Mouse (Mus musculus): ENCODE measurements around the gene Mthfd1l. TPM values are rescaled to one million over a fixed set of nuclear protein-coding genes. Genes with fewer than 3 reads are reported as not detected.

Gene Mthfd1l
- polyA plus RNA-seq, 1 experiment from 2014 or later: 23.9 TPM

DNA sequence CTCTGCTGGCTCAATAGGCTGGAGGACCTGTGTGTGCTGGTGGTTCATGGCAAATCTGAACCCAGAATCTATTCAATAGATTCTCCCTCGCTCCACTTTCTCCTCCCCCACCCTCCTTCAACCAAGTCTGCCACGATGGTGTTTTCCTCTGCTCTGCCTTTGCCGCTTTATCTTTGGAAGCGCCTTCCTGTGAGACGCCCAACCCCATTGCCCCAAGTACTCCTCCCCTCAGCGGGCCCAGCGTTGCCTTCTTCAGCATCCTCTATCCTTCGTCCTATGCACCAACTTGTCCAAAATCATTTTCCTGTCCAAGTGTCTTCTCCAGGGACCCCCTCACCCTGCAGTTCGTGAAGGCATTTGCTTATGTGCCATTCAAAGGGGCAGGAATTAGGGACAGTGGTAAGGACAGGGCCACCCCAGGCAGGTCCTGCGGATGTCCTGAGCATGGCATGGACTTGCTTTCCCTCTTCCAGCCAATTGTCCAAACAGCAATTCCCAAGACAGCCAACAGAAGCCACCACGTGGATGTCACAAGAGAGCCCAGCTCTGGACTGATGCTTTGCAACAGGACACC is 157.2 kb downstream of the Mthfd1l start:
- 84% methylated on average over 11 of the region's 11 CpGs for WGBS
- H3K36me3 ChIP-seq (ENCODE audit: control insufficient read depth, insufficient read depth, low read length): no peaks in the 10 kb centered on the region
- H3K9me3 ChIP-seq (ENCODE audit: control insufficient read depth, low read length): no peaks in the 10 kb centered on the region
- ATAC-seq (replicated peaks; ENCODE audit: low FRiP score, low TSS enrichment, low read depth) (no peak), DNase-seq (ENCODE audit: low spot score) (no peak)
- no peak overlapping the region for H3K27ac ChIP-seq (ENCODE audit: low read depth)
- H3K4me2 ChIP-seq (ENCODE audit: low read length): no peak overlapping the region
- no peak overlapping the region for H3K4me3 ChIP-seq (ENCODE audit: low read depth, low read length)
- peaks cover 11% of the 10 kb centered on the region; the same call in 1 of the 2 replicates for H3K4me1 ChIP-seq (replicated peaks; ENCODE audit: control insufficient read depth, insufficient read depth, low read length)
- H3K9ac ChIP-seq (ENCODE audit: low read length): no peak overlapping the region
- no peaks in the 10 kb centered on the region for H3K27me3 ChIP-seq (replicated peaks; ENCODE audit: control insufficient read depth, insufficient read depth, low read length)

DNA sequence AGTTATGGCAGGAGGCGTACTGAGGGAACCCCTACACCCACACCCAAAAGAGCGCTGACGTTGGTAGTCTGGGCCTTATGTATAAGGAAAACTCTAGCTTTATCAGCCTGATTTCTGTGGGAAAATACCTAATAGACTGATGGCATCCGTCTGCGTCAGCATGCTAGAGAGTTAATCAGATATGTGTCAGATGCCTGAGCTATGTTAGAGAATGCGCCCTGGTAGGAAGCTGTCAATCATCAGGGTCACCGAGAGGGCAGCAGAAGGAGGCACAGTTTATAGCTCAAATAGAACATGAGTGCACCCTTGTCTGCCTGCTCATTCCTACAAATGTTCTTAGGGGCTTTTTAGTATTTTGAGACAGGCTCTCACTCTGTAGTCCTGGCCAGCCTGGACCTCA is 159.8 kb downstream of the Mthfd1l start:
- H3K27ac ChIP-seq (ENCODE audit: low read depth): no peak overlapping the region
- H3K4me2 ChIP-seq (ENCODE audit: low read length): no peak overlapping the region
- 46% methylated on average over 7 of the region's 7 CpGs for WGBS
- ATAC-seq (replicated peaks; ENCODE audit: low FRiP score, low TSS enrichment, low read depth) (no peak), DNase-seq (ENCODE audit: low spot score) (no peak)
- H3K36me3 ChIP-seq (ENCODE audit: control insufficient read depth, insufficient read depth, low read length): no peaks in the 10 kb centered on the region
- H3K4me1 ChIP-seq (replicated peaks; ENCODE audit: control insufficient read depth, insufficient read depth, low read length): no peaks in the 10 kb centered on the region; the same call in 1 of the 2 replicates
- no peaks in the 10 kb centered on the region for H3K9me3 ChIP-seq (ENCODE audit: control insufficient read depth, low read length)
- H3K9ac ChIP-seq (ENCODE audit: low read length): no peak overlapping the region
- no peak overlapping the region for H3K4me3 ChIP-seq (ENCODE audit: low read depth, low read length)
- H3K27me3 ChIP-seq (replicated peaks; ENCODE audit: control insufficient read depth, insufficient read depth, low read length): no peaks in the 10 kb centered on the region

DNA sequence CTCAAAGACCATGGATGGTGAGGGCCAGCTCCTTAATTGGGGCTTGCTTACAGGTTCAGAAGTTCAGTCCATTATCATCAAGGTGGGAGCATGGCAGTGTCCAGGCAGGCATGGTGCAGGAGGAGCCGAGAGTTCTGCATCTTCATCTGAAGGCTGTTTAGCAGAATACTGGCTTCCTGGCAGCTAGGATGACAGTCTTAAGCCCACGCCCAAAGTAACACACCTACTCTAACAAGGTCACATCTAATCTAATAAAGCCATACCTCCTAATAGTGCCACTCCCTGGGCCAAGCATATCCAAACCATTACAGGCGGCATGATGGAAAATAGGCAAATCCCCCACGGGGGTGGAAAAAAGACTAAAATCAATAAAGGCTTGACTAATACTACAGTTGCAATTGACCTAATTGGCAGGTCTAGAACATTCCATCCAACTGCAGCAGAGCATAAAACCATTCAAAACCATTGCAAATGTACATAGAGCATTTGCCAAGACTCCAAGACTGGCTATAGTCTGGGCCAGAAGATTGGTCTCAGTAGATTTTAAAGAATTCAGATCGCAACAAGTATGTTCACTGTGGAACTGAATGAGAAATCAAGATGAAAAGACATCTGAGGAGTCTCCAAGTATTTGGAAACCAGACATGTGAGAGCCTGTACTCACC is 162.3 kb downstream of the Mthfd1l start:
- H3K4me1 ChIP-seq (replicated peaks; ENCODE audit: control insufficient read depth, insufficient read depth, low read length): no peaks in the 10 kb centered on the region
- H3K4me3 ChIP-seq (ENCODE audit: low read depth, low read length): no peak overlapping the region
- WGBS: 91% methylated on average over 5 of the region's 5 CpGs
- no peak overlapping the region for H3K9ac ChIP-seq (ENCODE audit: low read length)
- H3K36me3 ChIP-seq (ENCODE audit: control insufficient read depth, insufficient read depth, low read length): no peaks in the 10 kb centered on the region
- H3K9me3 ChIP-seq (ENCODE audit: control insufficient read depth, low read length): no peaks in the 10 kb centered on the region
- H3K27ac ChIP-seq (ENCODE audit: low read depth): no peak overlapping the region
- no peak overlapping the region for H3K4me2 ChIP-seq (ENCODE audit: low read length)
- DNase-seq (ENCODE audit: low spot score): no peak
- no peak for ATAC-seq (replicated peaks; ENCODE audit: low FRiP score, low TSS enrichment, low read depth)
- no peaks in the 10 kb centered on the region for H3K27me3 ChIP-seq (replicated peaks; ENCODE audit: control insufficient read depth, insufficient read depth, low read length)

DNA sequence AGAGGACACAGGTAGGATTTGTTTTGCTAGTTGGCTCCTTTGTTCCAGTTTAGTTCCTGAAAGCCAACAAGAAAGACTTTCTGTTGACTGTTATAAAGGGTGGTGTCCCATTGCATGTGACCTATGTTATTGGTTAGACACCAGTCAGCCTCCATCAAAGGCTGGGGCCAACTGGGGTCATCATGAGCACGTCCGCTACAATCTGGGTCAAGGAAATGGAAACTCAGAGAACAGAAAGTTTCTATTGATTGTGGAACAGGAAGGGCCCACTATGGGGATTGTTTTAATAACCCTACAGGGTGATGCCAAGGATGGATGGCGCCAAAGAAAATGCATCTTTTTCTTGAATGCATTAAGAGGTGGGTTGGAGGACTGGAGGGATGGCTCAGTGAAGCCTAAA is 166.6 kb downstream of the Mthfd1l start:
- H3K4me2 ChIP-seq (ENCODE audit: low read length): no peak overlapping the region
- no peak for DNase-seq (ENCODE audit: low spot score)
- no peaks in the 10 kb centered on the region for H3K27me3 ChIP-seq (replicated peaks; ENCODE audit: control insufficient read depth, insufficient read depth, low read length)
- no peaks in the 10 kb centered on the region for H3K9me3 ChIP-seq (ENCODE audit: control insufficient read depth, low read length)
- H3K4me1 ChIP-seq (replicated peaks; ENCODE audit: control insufficient read depth, insufficient read depth, low read length): no peaks in the 10 kb centered on the region
- WGBS: 89% methylated on average over 3 of the region's 3 CpGs
- H3K27ac ChIP-seq (ENCODE audit: low read depth): no peak overlapping the region
- ATAC-seq (replicated peaks; ENCODE audit: low FRiP score, low TSS enrichment, low read depth): no peak
- H3K9ac ChIP-seq (ENCODE audit: low read length): no peak overlapping the region
- H3K36me3 ChIP-seq (ENCODE audit: control insufficient read depth, insufficient read depth, low read length): no peaks in the 10 kb centered on the region
- no peak overlapping the region for H3K4me3 ChIP-seq (ENCODE audit: low read depth, low read length)

DNA sequence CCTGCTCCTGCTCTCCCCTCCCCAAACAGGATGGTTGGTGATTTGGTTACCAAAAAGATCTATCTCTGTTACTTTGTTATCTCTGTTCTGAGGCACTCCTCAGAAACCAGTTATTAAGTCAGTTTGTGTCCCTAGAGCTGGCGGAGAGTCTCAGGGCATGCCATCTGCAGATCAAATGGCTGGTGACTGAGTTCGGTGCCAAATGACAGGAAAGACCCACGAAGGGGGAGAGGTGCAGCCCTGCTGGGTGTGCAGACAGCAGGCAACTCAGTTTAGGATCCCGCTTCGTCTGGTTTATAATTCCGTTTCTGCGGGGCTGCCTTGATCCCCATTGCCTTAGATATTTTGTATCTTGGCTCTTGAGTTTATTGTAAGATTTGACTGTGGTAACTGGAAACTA is 168.8 kb downstream of the Mthfd1l start:
- Histone ChIP-seq H3K27ac (ENCODE audit: low read depth) (no peak overlapping the region), H3K9me3 (ENCODE audit: control insufficient read depth, low read length) (no peaks in the 10 kb centered on the region), H3K27me3 (replicated peaks; ENCODE audit: control insufficient read depth, insufficient read depth, low read length) (no peaks in the 10 kb centered on the region), H3K36me3 (ENCODE audit: control insufficient read depth, insufficient read depth, low read length) (no peaks in the 10 kb centered on the region), H3K9ac (ENCODE audit: low read length) (no peak overlapping the region), H3K4me3 (ENCODE audit: low read depth, low read length) (no peak overlapping the region), H3K4me1 (replicated peaks; ENCODE audit: control insufficient read depth, insufficient read depth, low read length) (peaks cover 3% of the 10 kb centered on the region; the same call in 1 of the 2 replicates), H3K4me2 (ENCODE audit: low read length) (no peak overlapping the region)
- ATAC-seq (replicated peaks; ENCODE audit: low FRiP score, low TSS enrichment, low read depth) (no peak), DNase-seq (ENCODE audit: low spot score) (no peak)
- 81% methylated on average over 7 of the region's 7 CpGs for WGBS

DNA sequence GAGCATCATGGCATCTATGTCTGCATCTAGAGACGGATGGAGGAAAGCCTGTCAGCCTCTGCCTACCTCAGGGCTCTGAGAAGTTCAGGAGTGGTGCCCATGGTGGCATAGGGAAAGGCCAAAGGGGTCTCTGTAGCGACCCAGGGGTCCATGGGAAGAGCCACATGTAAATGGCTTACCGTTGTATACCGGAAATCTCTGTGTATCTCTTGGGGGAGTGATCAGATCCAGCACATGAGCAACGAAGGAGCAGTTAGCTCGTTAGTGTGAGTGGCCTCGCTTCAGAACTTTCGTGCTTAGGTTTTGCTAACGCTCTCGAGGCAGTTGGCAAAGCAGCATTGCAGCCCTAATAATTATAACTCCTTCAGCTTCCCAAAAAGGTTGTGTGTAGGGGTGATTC is 169.9 kb downstream of the Mthfd1l start:
- Histone ChIP-seq H3K9ac (ENCODE audit: low read length) (no peak overlapping the region), H3K27ac (ENCODE audit: low read depth) (no peak overlapping the region), H3K4me1 (replicated peaks; ENCODE audit: control insufficient read depth, insufficient read depth, low read length) (peaks cover 3% of the 10 kb centered on the region; the same call in 1 of the 2 replicates), H3K4me3 (ENCODE audit: low read depth, low read length) (no peak overlapping the region), H3K9me3 (ENCODE audit: control insufficient read depth, low read length) (no peaks in the 10 kb centered on the region), H3K36me3 (ENCODE audit: control insufficient read depth, insufficient read depth, low read length) (no peaks in the 10 kb centered on the region), H3K4me2 (ENCODE audit: low read length) (no peak overlapping the region), H3K27me3 (replicated peaks; ENCODE audit: control insufficient read depth, insufficient read depth, low read length) (no peaks in the 10 kb centered on the region)
- DNase-seq (ENCODE audit: low spot score) (no peak), ATAC-seq (replicated peaks; ENCODE audit: low FRiP score, low TSS enrichment, low read depth) (no peak)
- WGBS: 86% methylated on average over 10 of the region's 10 CpGs

DNA sequence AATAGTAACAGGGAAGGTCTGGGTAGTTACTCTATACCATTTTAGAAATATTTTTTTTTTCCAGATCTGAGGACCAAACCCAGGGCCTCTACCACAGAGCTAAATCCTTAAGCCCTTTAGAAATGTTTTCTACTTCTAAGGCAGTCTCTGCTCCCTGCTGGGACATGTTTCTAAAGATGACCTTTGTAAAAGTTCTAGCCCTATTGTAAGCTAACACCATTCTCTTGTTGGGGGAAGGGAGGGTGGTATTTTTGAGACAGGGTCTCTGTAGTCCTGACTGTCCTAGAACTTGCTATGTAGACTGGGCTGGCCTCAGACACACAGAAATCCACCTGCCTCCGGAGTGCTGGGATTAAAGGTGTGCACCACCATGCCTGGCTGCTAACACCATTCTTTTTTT is 170.5 kb downstream of the Mthfd1l start:
- DNase-seq (ENCODE audit: low spot score): no peak
- H3K27ac ChIP-seq (ENCODE audit: low read depth): no peak overlapping the region
- no peak overlapping the region for H3K9ac ChIP-seq (ENCODE audit: low read length)
- WGBS: 78% methylated on average over 1 of the region's 1 CpGs
- H3K4me2 ChIP-seq (ENCODE audit: low read length): no peak overlapping the region
- ATAC-seq (replicated peaks; ENCODE audit: low FRiP score, low TSS enrichment, low read depth): no peak
- no peaks in the 10 kb centered on the region for H3K36me3 ChIP-seq (ENCODE audit: control insufficient read depth, insufficient read depth, low read length)
- peaks cover 3% of the 10 kb centered on the region; the same call in 1 of the 2 replicates for H3K4me1 ChIP-seq (replicated peaks; ENCODE audit: control insufficient read depth, insufficient read depth, low read length)
- no peak overlapping the region for H3K4me3 ChIP-seq (ENCODE audit: low read depth, low read length)
- H3K27me3 ChIP-seq (replicated peaks; ENCODE audit: control insufficient read depth, insufficient read depth, low read length): no peaks in the 10 kb centered on the region
- H3K9me3 ChIP-seq (ENCODE audit: control insufficient read depth, low read length): no peaks in the 10 kb centered on the region

DNA sequence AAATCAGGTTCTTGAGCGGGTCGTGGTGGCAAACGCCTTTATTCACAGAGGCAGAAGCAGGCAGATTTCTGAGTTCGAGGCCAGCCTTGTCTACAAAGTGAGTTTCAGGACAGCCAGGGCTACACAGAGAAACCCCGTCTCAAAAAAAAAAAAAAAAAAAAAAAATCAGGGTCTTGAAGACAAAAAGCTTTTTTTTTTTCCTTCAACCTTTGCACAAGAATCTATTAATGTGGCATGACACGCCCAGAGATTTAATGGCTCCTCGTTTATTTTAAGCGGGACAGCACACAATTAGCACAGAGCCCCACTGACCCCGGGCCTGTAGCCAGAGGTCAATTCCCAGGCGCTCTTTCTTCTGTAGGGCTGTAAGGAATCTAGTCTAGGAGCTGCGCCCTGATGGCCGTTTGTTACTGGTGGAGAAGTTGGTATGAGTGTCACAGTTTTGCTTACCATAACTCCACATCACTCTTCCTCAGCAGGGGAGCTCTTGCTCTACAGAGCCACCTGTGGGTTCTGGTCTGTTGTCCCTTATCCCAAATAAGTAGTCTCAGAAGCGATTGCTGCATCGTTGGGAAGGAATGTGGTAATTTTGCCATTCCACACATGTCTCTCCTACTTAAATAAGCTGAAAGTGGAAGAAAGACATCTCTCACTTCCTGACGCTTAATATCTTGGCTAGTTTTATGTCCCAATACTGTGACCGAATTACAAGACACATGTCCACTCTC is 172.3 kb downstream of the Mthfd1l start:
- WGBS: 62% methylated on average over 16 of the region's 16 CpGs

More for the DNA sequence above, 172.3 kb downstream of the Mthfd1l start:
- no peak overlapping the region for H3K9ac ChIP-seq (ENCODE audit: low read length)
- H3K27ac ChIP-seq (ENCODE audit: low read depth): no peak overlapping the region
- DNase-seq (ENCODE audit: low spot score): no peak
- no peaks in the 10 kb centered on the region for H3K36me3 ChIP-seq (ENCODE audit: control insufficient read depth, insufficient read depth, low read length)
- ATAC-seq (replicated peaks; ENCODE audit: low FRiP score, low TSS enrichment, low read depth): no peak
- peaks cover 3% of the 10 kb centered on the region; the same call in 1 of the 2 replicates for H3K4me1 ChIP-seq (replicated peaks; ENCODE audit: control insufficient read depth, insufficient read depth, low read length)
- no peaks in the 10 kb centered on the region for H3K9me3 ChIP-seq (ENCODE audit: control insufficient read depth, low read length)
- H3K27me3 ChIP-seq (replicated peaks; ENCODE audit: control insufficient read depth, insufficient read depth, low read length): no peaks in the 10 kb centered on the region
- H3K4me3 ChIP-seq (ENCODE audit: low read depth, low read length): no peak overlapping the region
- no peak overlapping the region for H3K4me2 ChIP-seq (ENCODE audit: low read length)
